Mouse (Mus musculus): ENCODE results near the gene Susd2. TPM values are rescaled to one million over a fixed set of nuclear protein-coding genes. Genes with fewer than 3 reads are reported as not detected.
A peak's percentile ranks its signal among the peaks of the same experiment; 100 is the strongest.

Susd2 gene
- 1.6 and 1.9 TPM in 2 replicates for polyA plus RNA-seq (2014; fragmentation: Nextera tagmentation; extraction: Ambion mirVana)

- H3K36me3 ChIP-seq (replicated peaks; ENCODE audit: control insufficient read depth, insufficient read depth, low read depth, low read length): no peaks in the 10 kb centered on the region
- no peak within 1 kb of the TSS for H3K4me3 ChIP-seq (ENCODE audit: low read depth, low read length)
- no peaks in the 10 kb centered on the region for H3K27me3 ChIP-seq (ENCODE audit: control insufficient read depth, insufficient read depth, low read length)
- H3K9me3 ChIP-seq (replicated peaks; ENCODE audit: control insufficient read depth, low read length): no peaks in the 10 kb centered on the region
- no peaks in the 10 kb centered on the region for H3K4me1 ChIP-seq (ENCODE audit: control insufficient read depth, insufficient read depth, low read length)
- H3K27ac ChIP-seq (replicated peaks; ENCODE audit: low read depth, low read length): no peak within 1 kb of the TSS
- ATAC-seq (replicated peaks; ENCODE audit: insufficient number of reproducible peaks, low FRiP score, low TSS enrichment, low read depth) (peak; percentile 37), DNase-seq (ENCODE audit: low spot score) (peak; percentile 68)
- H3K4me2 ChIP-seq (ENCODE audit: low read depth, low read length): peak within 1 kb of the TSS; percentile 20
- 3% methylated on average over 11 of the region's 11 CpGs for WGBS
- H3K9ac ChIP-seq (replicated peaks; ENCODE audit: low read length): no peak within 1 kb of the TSS; the same call in 1 of the 2 replicates
Observed at GRCm38 (mm10) chr10:75643741-75644343, at the start of gene Susd2. Gene Susd2 (minus strand): TSS chr10:75644008.

DNA sequence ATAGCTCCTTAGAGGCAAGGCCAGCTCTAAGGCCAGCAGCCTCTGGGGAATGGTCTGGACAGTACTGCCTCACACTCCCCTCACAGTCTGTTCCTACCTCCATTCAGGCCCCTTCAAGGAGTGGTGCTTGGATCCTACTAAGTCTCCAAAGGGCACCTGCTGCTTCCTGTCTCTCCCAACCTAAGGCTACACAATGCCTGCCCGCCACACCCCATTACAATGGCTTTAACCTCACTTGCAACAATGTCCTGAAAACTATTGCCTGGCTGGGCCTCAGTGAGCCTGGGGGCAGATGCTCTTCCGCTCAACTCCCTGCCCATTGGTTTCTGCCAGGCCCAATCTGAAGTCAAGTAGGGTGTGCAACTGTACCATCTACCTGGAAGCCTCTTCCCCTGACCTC lies 44.8 kb upstream of the Susd2 start:
- ATAC-seq (replicated peaks; ENCODE audit: insufficient number of reproducible peaks, low FRiP score, low TSS enrichment, low read depth) (no peak), DNase-seq (ENCODE audit: low spot score) (no peak)
- Histone ChIP-seq H3K4me1 (ENCODE audit: control insufficient read depth, insufficient read depth, low read length) (no peaks in the 10 kb centered on the region), H3K4me3 (ENCODE audit: low read depth, low read length) (no peak overlapping the region), H3K36me3 (replicated peaks; ENCODE audit: control insufficient read depth, insufficient read depth, low read depth, low read length) (peaks cover 2% of the 10 kb centered on the region), H3K4me2 (ENCODE audit: low read depth, low read length) (no peak overlapping the region), H3K27me3 (ENCODE audit: control insufficient read depth, insufficient read depth, low read length) (no peaks in the 10 kb centered on the region), H3K9me3 (replicated peaks; ENCODE audit: control insufficient read depth, low read length) (no peaks in the 10 kb centered on the region), H3K9ac (replicated peaks; ENCODE audit: low read length) (no peak overlapping the region), H3K27ac (replicated peaks; ENCODE audit: low read depth, low read length) (no peak overlapping the region)
- 88% methylated on average over 2 of the region's 2 CpGs for WGBS

DNA sequence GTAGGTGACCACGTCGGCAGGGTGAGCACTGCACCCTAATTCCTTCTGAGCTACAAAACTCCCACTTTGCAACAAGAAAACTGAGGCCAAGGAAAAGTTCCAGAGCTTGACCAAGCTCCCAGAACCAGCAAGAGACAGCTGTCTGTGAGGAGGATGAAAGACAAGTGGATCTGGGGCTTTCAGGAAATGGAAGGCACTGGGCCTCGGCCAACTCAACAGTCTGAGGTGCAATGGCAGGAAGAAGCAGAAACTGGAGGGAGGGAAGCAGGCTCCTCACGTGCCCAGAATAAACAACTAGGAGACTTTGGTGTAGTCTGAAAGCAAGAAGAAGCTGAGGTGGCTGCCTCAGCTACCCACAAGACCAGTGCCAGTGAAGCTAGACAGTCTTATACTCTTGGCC lies 42.9 kb upstream of the Susd2 start:
- no peaks in the 10 kb centered on the region for H3K9me3 ChIP-seq (replicated peaks; ENCODE audit: control insufficient read depth, low read length)
- no peak overlapping the region for H3K9ac ChIP-seq (replicated peaks; ENCODE audit: low read length)
- DNase-seq (ENCODE audit: low spot score): no peak
- H3K4me1 ChIP-seq (ENCODE audit: control insufficient read depth, insufficient read depth, low read length): no peaks in the 10 kb centered on the region
- WGBS: 89% methylated on average over 4 of the region's 4 CpGs
- no peak overlapping the region for H3K4me3 ChIP-seq (ENCODE audit: low read depth, low read length)
- H3K27me3 ChIP-seq (ENCODE audit: control insufficient read depth, insufficient read depth, low read length): no peaks in the 10 kb centered on the region
- no peak overlapping the region for H3K27ac ChIP-seq (replicated peaks; ENCODE audit: low read depth, low read length)
- peaks cover 2% of the 10 kb centered on the region; the same call in 1 of the 2 replicates for H3K36me3 ChIP-seq (replicated peaks; ENCODE audit: control insufficient read depth, insufficient read depth, low read depth, low read length)
- ATAC-seq (replicated peaks; ENCODE audit: insufficient number of reproducible peaks, low FRiP score, low TSS enrichment, low read depth): no peak
- no peak overlapping the region for H3K4me2 ChIP-seq (ENCODE audit: low read depth, low read length)

DNA sequence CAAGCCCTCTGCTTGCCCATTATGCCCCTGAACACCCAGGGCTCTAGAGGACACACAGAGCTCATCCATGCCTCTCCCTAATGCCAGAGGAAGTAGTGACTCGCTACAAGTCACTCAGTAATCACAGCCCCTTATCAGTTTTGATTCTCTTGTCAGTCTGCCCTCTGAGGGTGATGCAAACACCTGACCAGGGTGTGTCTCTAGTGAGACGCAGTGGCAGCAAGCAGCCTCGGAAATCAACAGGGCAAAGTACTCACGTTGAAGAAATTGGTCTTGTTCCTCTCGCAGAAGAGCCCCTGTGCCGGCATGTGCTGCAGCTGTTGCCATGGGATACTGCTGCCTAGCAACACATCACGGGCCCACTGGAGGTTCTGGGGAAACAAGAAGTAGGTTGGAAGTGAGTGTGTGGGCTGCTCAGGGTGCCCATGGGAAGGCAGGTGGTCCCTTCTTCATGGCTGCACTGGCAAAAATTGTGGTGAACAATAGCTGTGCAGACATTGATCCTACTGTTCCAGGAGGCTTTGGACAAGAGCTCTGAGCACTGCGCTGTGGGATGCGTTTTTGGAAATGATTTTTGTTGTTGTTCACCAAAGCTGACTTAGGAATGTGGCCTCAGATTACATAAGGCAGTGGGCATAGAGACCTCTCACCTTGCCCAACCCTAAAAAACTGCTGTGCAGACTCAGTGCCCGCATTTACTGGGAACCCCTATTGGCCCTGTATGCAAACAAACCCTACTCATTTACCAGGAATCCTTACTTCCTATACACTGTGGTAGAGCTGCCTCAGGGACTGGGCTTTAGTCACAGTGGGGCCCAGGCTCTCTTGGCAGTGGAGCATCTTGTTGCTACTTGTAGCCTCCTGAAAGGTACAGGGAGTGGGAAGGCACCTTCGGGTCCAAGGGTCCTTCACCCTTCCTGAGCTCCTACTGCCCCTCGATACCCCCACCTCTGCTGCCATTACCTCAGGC lies 40.5 kb upstream of the Susd2 start:
- Histone ChIP-seq H3K27ac (replicated peaks; ENCODE audit: low read depth, low read length) (no peak overlapping the region), H3K36me3 (replicated peaks; ENCODE audit: control insufficient read depth, insufficient read depth, low read depth, low read length) (peaks cover 2% of the 10 kb centered on the region; the same call in 1 of the 2 replicates), H3K4me2 (ENCODE audit: low read depth, low read length) (no peak overlapping the region), H3K4me3 (ENCODE audit: low read depth, low read length) (no peak overlapping the region), H3K9me3 (replicated peaks; ENCODE audit: control insufficient read depth, low read length) (no peaks in the 10 kb centered on the region), H3K4me1 (ENCODE audit: control insufficient read depth, insufficient read depth, low read length) (no peaks in the 10 kb centered on the region), H3K27me3 (ENCODE audit: control insufficient read depth, insufficient read depth, low read length) (no peaks in the 10 kb centered on the region), H3K9ac (replicated peaks; ENCODE audit: low read length) (no peak overlapping the region)
- ATAC-seq (replicated peaks; ENCODE audit: insufficient number of reproducible peaks, low FRiP score, low TSS enrichment, low read depth) (no peak), DNase-seq (ENCODE audit: low spot score) (peak; percentile 54)
- WGBS: 66% methylated on average over 12 of the region's 12 CpGs

DNA sequence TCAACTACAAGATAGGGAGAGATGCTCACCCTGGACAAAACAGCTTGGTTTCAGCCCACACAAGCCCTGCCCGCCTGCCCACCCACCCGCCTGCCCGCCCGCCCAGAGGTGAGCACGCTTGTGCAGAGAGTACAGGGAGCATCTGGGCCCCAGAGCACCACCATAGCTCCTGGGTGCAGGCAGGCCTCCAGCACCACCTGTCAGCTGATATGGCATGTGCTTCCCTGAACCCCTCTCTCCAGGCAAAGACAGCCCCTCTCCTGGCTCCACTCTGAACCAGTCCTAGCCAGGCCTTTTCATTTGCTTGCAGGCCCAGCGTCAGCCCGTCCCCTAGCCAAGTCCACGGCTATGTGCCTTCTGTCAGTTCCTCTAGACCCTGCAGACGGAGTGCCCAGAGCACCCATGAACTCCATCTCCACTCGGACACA lies 36.8 kb upstream of the Susd2 start:
- no peaks in the 10 kb centered on the region for H3K27me3 ChIP-seq (ENCODE audit: control insufficient read depth, insufficient read depth, low read length)
- ATAC-seq (replicated peaks; ENCODE audit: insufficient number of reproducible peaks, low FRiP score, low TSS enrichment, low read depth): no peak

GRCm38 (mm10) chr10:75679204-75679603 lies 35.4 kb upstream of the Susd2 start:
- ATAC-seq (replicated peaks; ENCODE audit: insufficient number of reproducible peaks, low FRiP score, low TSS enrichment, low read depth) (no peak), DNase-seq (ENCODE audit: low spot score) (no peak)
- WGBS: 83% methylated on average over 6 of the region's 6 CpGs
- Histone ChIP-seq H3K36me3 (replicated peaks; ENCODE audit: control insufficient read depth, insufficient read depth, low read depth, low read length) (peaks cover 2% of the 10 kb centered on the region; the same call in 1 of the 2 replicates), H3K4me3 (ENCODE audit: low read depth, low read length) (no peak overlapping the region), H3K9ac (replicated peaks; ENCODE audit: low read length) (no peak overlapping the region), H3K4me2 (ENCODE audit: low read depth, low read length) (no peak overlapping the region), H3K4me1 (ENCODE audit: control insufficient read depth, insufficient read depth, low read length) (no peaks in the 10 kb centered on the region), H3K27ac (replicated peaks; ENCODE audit: low read depth, low read length) (no peak overlapping the region), H3K9me3 (replicated peaks; ENCODE audit: control insufficient read depth, low read length) (no peaks in the 10 kb centered on the region), H3K27me3 (ENCODE audit: control insufficient read depth, insufficient read depth, low read length) (no peaks in the 10 kb centered on the region)

More for the DNA sequence above, 36.8 kb upstream of the Susd2 start:
- H3K9ac ChIP-seq (replicated peaks; ENCODE audit: low read length): no peak overlapping the region
- 93% methylated on average over 9 of the region's 10 CpGs for WGBS
- peaks cover 2% of the 10 kb centered on the region; the same call in 1 of the 2 replicates for H3K36me3 ChIP-seq (replicated peaks; ENCODE audit: control insufficient read depth, insufficient read depth, low read depth, low read length)
- no peaks in the 10 kb centered on the region for H3K4me1 ChIP-seq (ENCODE audit: control insufficient read depth, insufficient read depth, low read length)
- no peak overlapping the region for H3K27ac ChIP-seq (replicated peaks; ENCODE audit: low read depth, low read length)
- no peaks in the 10 kb centered on the region for H3K9me3 ChIP-seq (replicated peaks; ENCODE audit: control insufficient read depth, low read length)
- no peak for DNase-seq (ENCODE audit: low spot score)
- no peak overlapping the region for H3K4me2 ChIP-seq (ENCODE audit: low read depth, low read length)
- H3K4me3 ChIP-seq (ENCODE audit: low read depth, low read length): no peak overlapping the region

GRCm38 (mm10) chr10:75677989-75678388 lies 34.2 kb upstream of the Susd2 start:
- H3K36me3 ChIP-seq (replicated peaks; ENCODE audit: control insufficient read depth, insufficient read depth, low read depth, low read length): no peaks in the 10 kb centered on the region
- H3K4me1 ChIP-seq (ENCODE audit: control insufficient read depth, insufficient read depth, low read length): no peaks in the 10 kb centered on the region
- H3K4me2 ChIP-seq (ENCODE audit: low read depth, low read length): no peak overlapping the region
- H3K9ac ChIP-seq (replicated peaks; ENCODE audit: low read length): no peak overlapping the region
- ATAC-seq (replicated peaks; ENCODE audit: insufficient number of reproducible peaks, low FRiP score, low TSS enrichment, low read depth) (no peak), DNase-seq (ENCODE audit: low spot score) (no peak)
- H3K27me3 ChIP-seq (ENCODE audit: control insufficient read depth, insufficient read depth, low read length): no peaks in the 10 kb centered on the region
- no peak overlapping the region for H3K4me3 ChIP-seq (ENCODE audit: low read depth, low read length)
- WGBS: 89% methylated on average over 5 of the region's 5 CpGs
- H3K27ac ChIP-seq (replicated peaks; ENCODE audit: low read depth, low read length): no peak overlapping the region
- H3K9me3 ChIP-seq (replicated peaks; ENCODE audit: control insufficient read depth, low read length): no peaks in the 10 kb centered on the region

- H3K9me3 ChIP-seq (replicated peaks; ENCODE audit: control insufficient read depth, low read length): no peaks in the 10 kb centered on the region
- H3K4me3 ChIP-seq (ENCODE audit: low read depth, low read length): no peak overlapping the region
- no peaks in the 10 kb centered on the region for H3K4me1 ChIP-seq (ENCODE audit: control insufficient read depth, insufficient read depth, low read length)
- H3K4me2 ChIP-seq (ENCODE audit: low read depth, low read length): no peak overlapping the region
- H3K27ac ChIP-seq (replicated peaks; ENCODE audit: low read depth, low read length): no peak overlapping the region
- H3K27me3 ChIP-seq (ENCODE audit: control insufficient read depth, insufficient read depth, low read length): no peaks in the 10 kb centered on the region
- H3K9ac ChIP-seq (replicated peaks; ENCODE audit: low read length): no peak overlapping the region
- ATAC-seq (replicated peaks; ENCODE audit: insufficient number of reproducible peaks, low FRiP score, low TSS enrichment, low read depth): no peak
- 82% methylated on average over 2 of the region's 2 CpGs for WGBS
- H3K36me3 ChIP-seq (replicated peaks; ENCODE audit: control insufficient read depth, insufficient read depth, low read depth, low read length): no peaks in the 10 kb centered on the region
- no peak for DNase-seq (ENCODE audit: low spot score)
Observed at GRCm38 (mm10) chr10:75677571-75677970, 33.8 kb upstream of the Susd2 start.

All from embryonic facial prominence, embryonic 11.5 days (tissue).